Mouse (Mus musculus): ENCODE measurements around the gene Pgm2. TPM values are rescaled to one million over a fixed set of nuclear protein-coding genes. Genes with fewer than 3 reads are reported as not detected.

The Pgm2 gene
- polyA plus RNA-seq, 1 experiment from 2014 or later, result 35.2 TPM

- WGBS, result 86% methylated on average over 2 of the region's 2 CpGs
- no peaks in the 10 kb centered on the region for H3K4me1 ChIP-seq (replicated peaks; ENCODE audit: control insufficient read depth, insufficient read depth, low read length)
- H3K36me3 ChIP-seq (ENCODE audit: control insufficient read depth, insufficient read depth, low read length), result no peaks in the 10 kb centered on the region
- H3K27me3 ChIP-seq (replicated peaks; ENCODE audit: control insufficient read depth, insufficient read depth, low read length), result no peaks in the 10 kb centered on the region
- no peaks in the 10 kb centered on the region for H3K9me3 ChIP-seq (ENCODE audit: control insufficient read depth, low read length)
- no peak for DNase-seq (ENCODE audit: low spot score)
- H3K9ac ChIP-seq (ENCODE audit: low read length), result no peak overlapping the region
- no peak overlapping the region for H3K4me3 ChIP-seq (ENCODE audit: low read depth, low read length)
- H3K27ac ChIP-seq (ENCODE audit: low read depth), result no peak overlapping the region
- H3K4me2 ChIP-seq (ENCODE audit: low read length), result no peak overlapping the region
- no peak for ATAC-seq (replicated peaks; ENCODE audit: low FRiP score, low TSS enrichment, low read depth)
These were observed 25.2 kb upstream of the Pgm2 start for GRCm38 (mm10) chr5:64067576-64067975.

GRCm38 (mm10) chr5:64070081-64070673 lies 22.6 kb upstream of the Pgm2 start:
- Histone ChIP-seq H3K9me3 (ENCODE audit: control insufficient read depth, low read length) (no peaks in the 10 kb centered on the region), H3K4me2 (ENCODE audit: low read length) (no peak overlapping the region), H3K4me1 (replicated peaks; ENCODE audit: control insufficient read depth, insufficient read depth, low read length) (no peaks in the 10 kb centered on the region), H3K27me3 (replicated peaks; ENCODE audit: control insufficient read depth, insufficient read depth, low read length) (no peaks in the 10 kb centered on the region), H3K9ac (ENCODE audit: low read length) (no peak overlapping the region), H3K4me3 (ENCODE audit: low read depth, low read length) (no peak overlapping the region), H3K36me3 (ENCODE audit: control insufficient read depth, insufficient read depth, low read length) (no peaks in the 10 kb centered on the region), H3K27ac (ENCODE audit: low read depth) (no peak overlapping the region)
- WGBS, result 19% methylated on average over 4 of the region's 4 CpGs
- peak; percentile 65 for DNase-seq (ENCODE audit: low spot score)
- peak; percentile 65 for ATAC-seq (replicated peaks; ENCODE audit: low FRiP score, low TSS enrichment, low read depth)

- Histone ChIP-seq H3K9me3 (ENCODE audit: control insufficient read depth, low read length) (no peaks in the 10 kb centered on the region), H3K4me3 (ENCODE audit: low read depth, low read length) (no peak overlapping the region), H3K36me3 (ENCODE audit: control insufficient read depth, insufficient read depth, low read length) (no peaks in the 10 kb centered on the region), H3K27me3 (replicated peaks; ENCODE audit: control insufficient read depth, insufficient read depth, low read length) (no peaks in the 10 kb centered on the region), H3K9ac (ENCODE audit: low read length) (no peak overlapping the region), H3K27ac (ENCODE audit: low read depth) (no peak overlapping the region), H3K4me1 (replicated peaks; ENCODE audit: control insufficient read depth, insufficient read depth, low read length) (no peaks in the 10 kb centered on the region), H3K4me2 (ENCODE audit: low read length) (no peak overlapping the region)
- DNase-seq (ENCODE audit: low spot score) (no peak), ATAC-seq (replicated peaks; ENCODE audit: low FRiP score, low TSS enrichment, low read depth) (no peak)
- WGBS, result 72% methylated on average over 2 of the region's 2 CpGs
These were observed 21.8 kb upstream of the Pgm2 start for GRCm38 (mm10) chr5:64070742-64071476.

- H3K9ac ChIP-seq (ENCODE audit: low read length), result no peak overlapping the region
- H3K4me1 ChIP-seq (replicated peaks; ENCODE audit: control insufficient read depth, insufficient read depth, low read length), result peaks cover 12% of the 10 kb centered on the region
- H3K36me3 ChIP-seq (ENCODE audit: control insufficient read depth, insufficient read depth, low read length), result no peaks in the 10 kb centered on the region
- no peaks in the 10 kb centered on the region for H3K9me3 ChIP-seq (ENCODE audit: control insufficient read depth, low read length)
- no peak overlapping the region for H3K27ac ChIP-seq (ENCODE audit: low read depth)
- H3K27me3 ChIP-seq (replicated peaks; ENCODE audit: control insufficient read depth, insufficient read depth, low read length), result no peaks in the 10 kb centered on the region
- 61% methylated on average over 3 of the region's 3 CpGs for WGBS
- DNase-seq (ENCODE audit: low spot score) (no peak), ATAC-seq (replicated peaks; ENCODE audit: low FRiP score, low TSS enrichment, low read depth) (no peak)
- H3K4me3 ChIP-seq (ENCODE audit: low read depth, low read length), result no peak overlapping the region
- H3K4me2 ChIP-seq (ENCODE audit: low read length), result no peak overlapping the region
These were observed 18.3 kb upstream of the Pgm2 start for GRCm38 (mm10) chr5:64074455-64074854.

- DNase-seq (ENCODE audit: low spot score) (no peak), ATAC-seq (replicated peaks; ENCODE audit: low FRiP score, low TSS enrichment, low read depth) (no peak)
- no peak overlapping the region for H3K27ac ChIP-seq (ENCODE audit: low read depth)
- no peaks in the 10 kb centered on the region for H3K36me3 ChIP-seq (ENCODE audit: control insufficient read depth, insufficient read depth, low read length)
- no peaks in the 10 kb centered on the region for H3K9me3 ChIP-seq (ENCODE audit: control insufficient read depth, low read length)
- H3K27me3 ChIP-seq (replicated peaks; ENCODE audit: control insufficient read depth, insufficient read depth, low read length), result no peaks in the 10 kb centered on the region
- H3K4me2 ChIP-seq (ENCODE audit: low read length), result no peak overlapping the region
- no peak overlapping the region for H3K9ac ChIP-seq (ENCODE audit: low read length)
- peaks cover 14% of the 10 kb centered on the region for H3K4me1 ChIP-seq (replicated peaks; ENCODE audit: control insufficient read depth, insufficient read depth, low read length)
- no peak overlapping the region for H3K4me3 ChIP-seq (ENCODE audit: low read depth, low read length)
- 50% methylated on average over 3 of the region's 3 CpGs for WGBS
These were observed 17.2 kb upstream of the Pgm2 start for GRCm38 (mm10) chr5:64075506-64075905.

GRCm38 (mm10) chr5:64077353-64077752 lies 15.4 kb upstream of the Pgm2 start:
- 47% methylated on average over 4 of the region's 4 CpGs for WGBS

GRCm38 (mm10) chr5:64078740-64079461 lies 13.8 kb upstream of the Pgm2 start:
- Histone ChIP-seq H3K4me1 (replicated peaks; ENCODE audit: control insufficient read depth, insufficient read depth, low read length) (peaks cover 14% of the 10 kb centered on the region), H3K27ac (ENCODE audit: low read depth) (peak overlapping the region; percentile 84), H3K9ac (ENCODE audit: low read length) (no peak overlapping the region), H3K9me3 (ENCODE audit: control insufficient read depth, low read length) (no peaks in the 10 kb centered on the region), H3K4me3 (ENCODE audit: low read depth, low read length) (no peak overlapping the region), H3K36me3 (ENCODE audit: control insufficient read depth, insufficient read depth, low read length) (no peaks in the 10 kb centered on the region), H3K4me2 (ENCODE audit: low read length) (no peak overlapping the region), H3K27me3 (replicated peaks; ENCODE audit: control insufficient read depth, insufficient read depth, low read length) (no peaks in the 10 kb centered on the region)
- peak; percentile 70; the same call in 1 of the 2 replicates for ATAC-seq (replicated peaks; ENCODE audit: low FRiP score, low TSS enrichment, low read depth)
- WGBS, result 37% methylated on average over 7 of the region's 7 CpGs
- DNase-seq (ENCODE audit: low spot score), result no peak

More at GRCm38 (mm10) chr5:64077353-64077752, 15.4 kb upstream of the Pgm2 start:
- Histone ChIP-seq H3K9ac (ENCODE audit: low read length) (no peak overlapping the region), H3K36me3 (ENCODE audit: control insufficient read depth, insufficient read depth, low read length) (no peaks in the 10 kb centered on the region), H3K27me3 (replicated peaks; ENCODE audit: control insufficient read depth, insufficient read depth, low read length) (no peaks in the 10 kb centered on the region), H3K4me2 (ENCODE audit: low read length) (no peak overlapping the region), H3K4me1 (replicated peaks; ENCODE audit: control insufficient read depth, insufficient read depth, low read length) (peaks cover 14% of the 10 kb centered on the region), H3K27ac (ENCODE audit: low read depth) (no peak overlapping the region), H3K4me3 (ENCODE audit: low read depth, low read length) (no peak overlapping the region), H3K9me3 (ENCODE audit: control insufficient read depth, low read length) (no peaks in the 10 kb centered on the region)
- no peak for DNase-seq (ENCODE audit: low spot score)
- ATAC-seq (replicated peaks; ENCODE audit: low FRiP score, low TSS enrichment, low read depth), result no peak

GRCm38 (mm10) chr5:64079462-64079817 lies 13.3 kb upstream of the Pgm2 start:
- Histone ChIP-seq H3K4me1 (replicated peaks; ENCODE audit: control insufficient read depth, insufficient read depth, low read length) (peaks cover 14% of the 10 kb centered on the region), H3K4me2 (ENCODE audit: low read length) (no peak overlapping the region), H3K27ac (ENCODE audit: low read depth) (peak overlapping the region; percentile 84), H3K9ac (ENCODE audit: low read length) (no peak overlapping the region), H3K9me3 (ENCODE audit: control insufficient read depth, low read length) (no peaks in the 10 kb centered on the region), H3K36me3 (ENCODE audit: control insufficient read depth, insufficient read depth, low read length) (no peaks in the 10 kb centered on the region), H3K4me3 (ENCODE audit: low read depth, low read length) (no peak overlapping the region), H3K27me3 (replicated peaks; ENCODE audit: control insufficient read depth, insufficient read depth, low read length) (no peaks in the 10 kb centered on the region)
- WGBS, result 58% methylated on average over 4 of the region's 4 CpGs
- ATAC-seq (replicated peaks; ENCODE audit: low FRiP score, low TSS enrichment, low read depth) (no peak), DNase-seq (ENCODE audit: low spot score) (no peak)
